Mouse (Mus musculus): ENCODE measurements around the gene Fam234a. TPM values are rescaled to one million over a fixed set of nuclear protein-coding genes. Genes with fewer than 3 reads are reported as not detected.

Gene Fam234a
- total and polyA plus RNA-seq, 2 experiments from 2014 or later = 55.6 to 55.7 TPM

GRCm38 (mm10) chr17:26253399-26253798 is 9.4 kb upstream of the Fam234a start:
- H3K9ac ChIP-seq (replicated peaks; ENCODE audit: low read depth, low read length) = peak overlapping the region; percentile 98
- TF ChIP-seq CTCF (IDR thresholded peaks at IDR 0.05; ENCODE audit: low read depth) (no peak), EP300 (IDR thresholded peaks at IDR 0.05; ENCODE audit: low read depth) (no peak)
- H3K36me3 ChIP-seq (replicated peaks; ENCODE audit: control insufficient read depth, insufficient read depth, low read length) = peaks cover 27% of the 10 kb centered on the region
- DNase-seq (ENCODE audit: low spot score) = no peak
- H3K4me3 ChIP-seq (ENCODE audit: low read depth, low read length) = peak overlapping the region; percentile 96
- H3K27me3 ChIP-seq (ENCODE audit: control insufficient read depth, insufficient read depth, low read length) = no peaks in the 10 kb centered on the region
- no peaks in the 10 kb centered on the region for H3K9me3 ChIP-seq (replicated peaks; ENCODE audit: control insufficient read depth, low read length)
- no peak for ATAC-seq (ENCODE audit: insufficient read depth, low read depth)
- H3K4me2 ChIP-seq (ENCODE audit: low read depth, low read length) = peak overlapping the region; percentile 94
- peak overlapping the region; percentile 99 for H3K27ac ChIP-seq (ENCODE audit: low read depth)
- H3K4me1 ChIP-seq (ENCODE audit: control insufficient read depth, insufficient read depth) = peaks cover 12% of the 10 kb centered on the region
- under 1% methylated on average over 24 of the region's 24 CpGs for WGBS

- Histone ChIP-seq H3K27ac (ENCODE audit: low read depth) (peak within 1 kb of the TSS; percentile 99), H3K36me3 (replicated peaks; ENCODE audit: control insufficient read depth, insufficient read depth, low read length) (peaks cover 20% of the 10 kb centered on the region), H3K27me3 (ENCODE audit: control insufficient read depth, insufficient read depth, low read length) (no peaks in the 10 kb centered on the region), H3K9ac (replicated peaks; ENCODE audit: low read depth, low read length) (peak within 1 kb of the TSS; percentile 98), H3K9me3 (replicated peaks; ENCODE audit: control insufficient read depth, low read length) (no peaks in the 10 kb centered on the region), H3K4me2 (ENCODE audit: low read depth, low read length) (peak within 1 kb of the TSS; percentile 94), H3K4me1 (ENCODE audit: control insufficient read depth, insufficient read depth) (peaks cover 12% of the 10 kb centered on the region), H3K4me3 (ENCODE audit: low read depth, low read length) (peak within 1 kb of the TSS; percentile 96)
- peak; percentile 96 for ATAC-seq (ENCODE audit: insufficient read depth, low read depth)
- peak; percentile 95 for DNase-seq (ENCODE audit: low spot score)
- peak; percentile 55; the same call in 1 of the 2 replicates for TF ChIP-seq EP300 (IDR thresholded peaks at IDR 0.05; ENCODE audit: low read depth)
- TF ChIP-seq CTCF (IDR thresholded peaks at IDR 0.05; ENCODE audit: low read depth) = no peak
- under 1% methylated on average over 43 of the region's 43 CpGs for WGBS
Observed at GRCm38 (mm10) chr17:26252539-26253251, 8.7 kb upstream of the Fam234a start, which contains the start of gene Luc7l. Gene Luc7l, plus strand, starts transcription at chr17:26252896.

- no peak for ATAC-seq (ENCODE audit: insufficient read depth, low read depth)
- Histone ChIP-seq H3K27ac (ENCODE audit: low read depth) (peak overlapping the region; percentile 99), H3K27me3 (ENCODE audit: control insufficient read depth, insufficient read depth, low read length) (no peaks in the 10 kb centered on the region), H3K9ac (replicated peaks; ENCODE audit: low read depth, low read length) (peak overlapping the region; percentile 98; the same call in 1 of the 2 replicates), H3K4me3 (ENCODE audit: low read depth, low read length) (peak overlapping the region; percentile 96), H3K4me2 (ENCODE audit: low read depth, low read length) (peak overlapping the region; percentile 94), H3K36me3 (replicated peaks; ENCODE audit: control insufficient read depth, insufficient read depth, low read length) (peaks cover 13% of the 10 kb centered on the region), H3K9me3 (replicated peaks; ENCODE audit: control insufficient read depth, low read length) (no peaks in the 10 kb centered on the region), H3K4me1 (ENCODE audit: control insufficient read depth, insufficient read depth) (peaks cover 12% of the 10 kb centered on the region)
- WGBS = 58% methylated on average over 4 of the region's 4 CpGs
- no peak for TF ChIP-seq EP300 (IDR thresholded peaks at IDR 0.05; ENCODE audit: low read depth)
- DNase-seq (ENCODE audit: low spot score) = no peak
Observed at GRCm38 (mm10) chr17:26251886-26252538, 8.0 kb upstream of the Fam234a start.

GRCm38 (mm10) chr17:26243471-26244100 is 456 bp downstream of the Fam234a start:
- DNase-seq (ENCODE audit: low spot score) = peak; percentile 64
- H3K4me1 ChIP-seq (ENCODE audit: control insufficient read depth, insufficient read depth) = peaks cover 13% of the 10 kb centered on the region
- no peaks in the 10 kb centered on the region for H3K9me3 ChIP-seq (replicated peaks; ENCODE audit: control insufficient read depth, low read length)
- under 1% methylated on average over 32 of the region's 32 CpGs for WGBS
- H3K27me3 ChIP-seq (ENCODE audit: control insufficient read depth, insufficient read depth, low read length) = no peaks in the 10 kb centered on the region
- TF ChIP-seq EP300 (IDR thresholded peaks at IDR 0.05; ENCODE audit: low read depth) (no peak), CTCF (IDR thresholded peaks at IDR 0.05; ENCODE audit: low read depth) (peak; percentile 41)
- H3K4me3 ChIP-seq (ENCODE audit: low read depth, low read length) = peak overlapping the region; percentile 58
- peak overlapping the region; percentile 63 for H3K4me2 ChIP-seq (ENCODE audit: low read depth, low read length)
- peak overlapping the region; percentile 39 for H3K9ac ChIP-seq (replicated peaks; ENCODE audit: low read depth, low read length)
- peak overlapping the region; percentile 81 for H3K27ac ChIP-seq (ENCODE audit: low read depth)
- ATAC-seq (ENCODE audit: insufficient read depth, low read depth) = peak; percentile 73
- H3K36me3 ChIP-seq (replicated peaks; ENCODE audit: control insufficient read depth, insufficient read depth, low read length) = no peaks in the 10 kb centered on the region

GRCm38 (mm10) chr17:26240990-26241389 is 3.1 kb downstream of the Fam234a start:
- TF ChIP-seq EP300 (IDR thresholded peaks at IDR 0.05; ENCODE audit: low read depth) (no peak), CTCF (IDR thresholded peaks at IDR 0.05; ENCODE audit: low read depth) (no peak)
- 67% methylated on average over 6 of the region's 6 CpGs for WGBS
- H3K4me1 ChIP-seq (ENCODE audit: control insufficient read depth, insufficient read depth) = peaks cover 13% of the 10 kb centered on the region
- H3K4me3 ChIP-seq (ENCODE audit: low read depth, low read length) = no peak overlapping the region
- H3K9ac ChIP-seq (replicated peaks; ENCODE audit: low read depth, low read length) = no peak overlapping the region
- H3K36me3 ChIP-seq (replicated peaks; ENCODE audit: control insufficient read depth, insufficient read depth, low read length) = no peaks in the 10 kb centered on the region
- DNase-seq (ENCODE audit: low spot score) = no peak
- H3K27me3 ChIP-seq (ENCODE audit: control insufficient read depth, insufficient read depth, low read length) = no peaks in the 10 kb centered on the region
- no peak overlapping the region for H3K4me2 ChIP-seq (ENCODE audit: low read depth, low read length)
- H3K27ac ChIP-seq (ENCODE audit: low read depth) = no peak overlapping the region
- H3K9me3 ChIP-seq (replicated peaks; ENCODE audit: control insufficient read depth, low read length) = no peaks in the 10 kb centered on the region
- no peak for ATAC-seq (ENCODE audit: insufficient read depth, low read depth)
